Mouse (Mus musculus) olfactory bulb, adult 2 months (tissue): ENCODE results near the gene Pim1. TPM values are rescaled to one million over a fixed set of nuclear protein-coding genes. Genes with fewer than 3 reads are reported as not detected.

Source experiments
- H3K27ac ChIP-seq: fragments of 200-500 bp; 2 replicates; pipeline ENCODE4 v1.5.1; 2012; ENCODE audit warnings: low read depth, low read length; ENCODE audit not compliant: insufficient read depth
- H3K4me1 ChIP-seq: fragments of 200-500 bp; 2 replicates; pipeline ENCODE4 v1.6.1; 2012; ENCODE audit warnings: low read length; ENCODE audit not compliant: control insufficient read depth, insufficient read depth
- H3K4me3 ChIP-seq: fragments of 200-500 bp; 2 replicates; pipeline ENCODE4 v1.5.1; 2012; ENCODE audit warnings: mild to moderate bottlenecking, low read depth, low read length, moderate library complexity; ENCODE audit not compliant: insufficient read depth
- CTCF ChIP-seq: fragments of 200-500 bp; IDR thresholded peaks from 2 replicates; pipeline ENCODE4 v1.5.1; 2012; ENCODE audit warnings: low read depth, mild to moderate bottlenecking, low read length, moderate library complexity; ENCODE audit not compliant: insufficient read depth
- POLR2A ChIP-seq: fragments of 200-500 bp; IDR thresholded peaks from 2 replicates; pipeline ENCODE4 v1.6.1; 2012; ENCODE audit warnings: mild to moderate bottlenecking, low read depth, low read length, moderate library complexity; ENCODE audit not compliant: insufficient read depth
- whole genome bisulfite sequencing: fragments of 180-500 bp; shearing (Covaris S2); methylation state at CpG from one replicate; pipeline ENCODE4 v1.1.7; 2018; 5-methylcytosine and 5-hydroxymethylcytosine counted together
- polyA plus RNA-seq: library from polyadenylated mRNA; stranded (reverse); fragments of >200 nt; gene quantifications from 2 replicates; pipeline ENCODE4 v1.2.4, GENCODE M21; 2012; ENCODE audit warnings: low replicate concordance; ENCODE audit not compliant: missing spikeins, insufficient read depth, insufficient read length

Pim1 gene
- polyA plus RNA-seq, 1 experiment, result not detected

- WGBS, result 82% methylated on average over 4 of the region's 4 CpGs
- TF ChIP-seq POLR2A (no peak), CTCF (no peak)
- no peak overlapping the region for H3K27ac ChIP-seq
- H3K4me3 ChIP-seq, result no peak overlapping the region
- H3K4me1 ChIP-seq, result no peaks in the 10 kb centered on the region
Measured at GRCm38 (mm10) chr17:29476461-29476860, 14.1 kb upstream of the Pim1 start.

DNA sequence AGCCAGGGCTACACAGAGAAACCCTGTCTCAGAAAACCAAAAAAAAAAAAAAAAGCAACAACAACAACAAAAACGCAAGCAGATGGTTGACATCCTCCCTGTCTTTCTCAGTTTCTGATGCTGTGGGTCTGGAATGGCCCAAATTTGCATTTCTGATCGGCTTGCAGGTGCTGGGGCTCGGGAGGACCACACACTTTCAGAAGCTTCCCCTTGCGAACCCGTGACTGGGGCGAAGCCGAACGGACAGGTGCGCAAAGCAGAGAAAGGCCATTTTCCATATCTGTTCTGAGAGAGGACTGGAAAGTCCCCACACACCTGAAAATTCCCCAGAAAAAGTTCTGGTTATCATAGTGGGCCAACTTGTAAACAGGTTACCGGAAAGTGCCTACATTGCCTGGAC lies 13.2 kb upstream of the Pim1 start:
- H3K4me1 ChIP-seq, result no peaks in the 10 kb centered on the region
- no peak for TF ChIP-seq CTCF
- TF ChIP-seq POLR2A, result no peak
- WGBS, result 97% methylated on average over 10 of the region's 10 CpGs
- no peak overlapping the region for H3K27ac ChIP-seq
- no peak overlapping the region for H3K4me3 ChIP-seq

GRCm38 (mm10) chr17:29478271-29478670 lies 12.3 kb upstream of the Pim1 start:
- TF ChIP-seq CTCF, result no peak
- no peak for TF ChIP-seq POLR2A
- H3K27ac ChIP-seq, result no peak overlapping the region
- no peaks in the 10 kb centered on the region for H3K4me1 ChIP-seq
- no peak overlapping the region for H3K4me3 ChIP-seq
- WGBS, result 92% methylated on average over 4 of the region's 4 CpGs

GRCm38 (mm10) chr17:29480256-29480655 lies 10.3 kb upstream of the Pim1 start:
- 96% methylated on average over 2 of the region's 2 CpGs for WGBS

GRCm38 (mm10) chr17:29482632-29483031 lies 7.9 kb upstream of the Pim1 start:
- Histone ChIP-seq H3K4me1 (no peaks in the 10 kb centered on the region), H3K4me3 (no peak overlapping the region), H3K27ac (no peak overlapping the region)
- TF ChIP-seq CTCF (no peak), POLR2A (no peak)
- WGBS, result 93% methylated on average over 7 of the region's 7 CpGs

More at GRCm38 (mm10) chr17:29480256-29480655, 10.3 kb upstream of the Pim1 start:
- no peak overlapping the region for H3K27ac ChIP-seq
- TF ChIP-seq POLR2A, result no peak
- TF ChIP-seq CTCF, result no peak
- H3K4me3 ChIP-seq, result no peak overlapping the region
- no peaks in the 10 kb centered on the region for H3K4me1 ChIP-seq

DNA sequence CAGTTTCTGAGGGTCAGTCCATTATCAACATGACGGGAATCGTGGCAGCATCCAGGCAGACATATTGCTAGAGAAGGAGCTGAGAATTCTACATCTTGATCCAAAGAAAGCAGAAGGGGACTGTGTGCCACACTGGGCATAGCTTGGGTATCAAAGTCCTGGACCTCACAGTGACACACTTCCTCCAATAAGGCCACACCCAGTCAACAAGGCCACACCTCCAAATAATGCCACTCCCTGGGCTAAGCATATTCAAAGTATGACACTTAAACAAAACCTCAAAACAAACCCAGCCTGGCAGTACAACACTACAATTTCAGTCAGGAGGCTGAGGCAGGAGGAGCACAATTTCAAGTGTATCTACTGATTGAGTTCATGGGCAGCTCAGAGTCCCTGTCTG lies 7.3 kb upstream of the Pim1 start:
- no peaks in the 10 kb centered on the region for H3K4me1 ChIP-seq
- H3K4me3 ChIP-seq, result no peak overlapping the region
- no peak overlapping the region for H3K27ac ChIP-seq
- WGBS, result 97% methylated on average over 2 of the region's 2 CpGs
- TF ChIP-seq CTCF, result no peak
- TF ChIP-seq POLR2A, result no peak

GRCm38 (mm10) chr17:29484431-29484830 lies 6.1 kb upstream of the Pim1 start:
- Histone ChIP-seq H3K4me1 (peaks cover under 1% of the 10 kb centered on the region; the same call in 1 of the 2 replicates), H3K27ac (no peak overlapping the region), H3K4me3 (no peak overlapping the region)
- no peak for TF ChIP-seq POLR2A
- TF ChIP-seq CTCF, result no peak
- WGBS, result 94% methylated on average over 2 of the region's 2 CpGs

GRCm38 (mm10) chr17:29485336-29486233 lies 5.0 kb upstream of the Pim1 start:
- Histone ChIP-seq H3K4me1 (peaks cover 7% of the 10 kb centered on the region), H3K4me3 (no peak overlapping the region), H3K27ac (no peak overlapping the region)
- no peak for TF ChIP-seq CTCF
- no peak for TF ChIP-seq POLR2A
- WGBS, result 83% methylated on average over 3 of the region's 3 CpGs

- TF ChIP-seq CTCF, result no peak
- no peak for TF ChIP-seq POLR2A
- no peak overlapping the region for H3K4me3 ChIP-seq
- peaks cover 18% of the 10 kb centered on the region for H3K4me1 ChIP-seq
- no peak overlapping the region for H3K27ac ChIP-seq
- 98% methylated on average over 8 of the region's 8 CpGs for WGBS
Measured at GRCm38 (mm10) chr17:29488257-29488977, 2.1 kb upstream of the Pim1 start.
